ENCODE assay signal across 12 mouse cellular contexts in the genomic region with DNA sequence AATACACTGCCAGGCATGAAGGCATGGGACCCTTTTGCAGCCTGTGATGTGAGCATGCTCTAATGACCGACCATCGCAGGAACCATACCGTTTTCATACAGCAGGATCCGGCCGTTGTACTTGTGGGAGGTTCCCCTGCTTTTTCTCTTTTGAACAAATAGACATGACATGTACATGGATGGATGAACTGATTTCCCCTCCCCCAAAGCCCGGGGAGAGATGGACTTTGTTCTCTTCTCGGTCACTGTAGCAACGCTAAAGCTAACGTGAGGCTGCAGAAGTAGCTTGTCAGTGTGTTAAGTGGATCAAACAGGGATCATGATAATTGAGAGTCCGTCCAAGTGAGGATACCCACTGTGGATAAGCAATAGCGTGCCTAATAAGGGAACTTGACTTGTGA.
DNase-seq lines count a peak whose midpoint lies in the region; ATAC-seq and TF ChIP-seq lines count a peak whose summit lies in the region.
"Had no signal": no experiment of that assay in that cellular context is flagged by ENCODE, and none has a peak within 500 bp of the region (broad histone marks: within the 10 kb centered on the region; RNA-seq: fewer than 3 reads in every experiment).

No protein-coding gene starts in this region.

- no peak for TF ChIP-seq POLR2A in kidney, adult 2 months (IDR thresholded peaks at IDR 0.05; ENCODE audit: low read depth, low read length)

- H3K9ac ChIP-seq in kidney, embryonic 16.5 days (replicated peaks; ENCODE audit: low read length): no peak overlapping the region
- H3K9ac ChIP-seq in hindbrain, embryonic 12.5 days: no peak overlapping the region
- H3K9ac ChIP-seq in midbrain, embryonic 16.5 days (ENCODE audit: low read depth, low read length): no peak overlapping the region; the same call in 1 of the 2 replicates
- H3K9ac ChIP-seq in forebrain, embryonic 16.5 days (replicated peaks; ENCODE audit: low read depth, low read length): no peak overlapping the region
- H3K9ac ChIP-seq: forebrain, embryonic 15.5 days; lung, embryonic 15.5 days had no signal

- no peak for TF ChIP-seq CTCF in kidney, adult 2 months (conservative IDR thresholded peaks at IDR 0.05; ENCODE audit: insufficient read depth, insufficient read length, low read depth, low read length)
- no peak for TF ChIP-seq CTCF in gastrocnemius, adult 2 months (IDR thresholded peaks at IDR 0.05)

- no peaks in the 10 kb centered on the region for H3K27me3 ChIP-seq in kidney, adult 2 months (replicated peaks; ENCODE audit: control insufficient read depth, insufficient read depth, low read length)
- no peaks in the 10 kb centered on the region for H3K27me3 ChIP-seq in kidney, embryonic 16.5 days (ENCODE audit: insufficient read depth, low read length)
- no peaks in the 10 kb centered on the region for H3K27me3 ChIP-seq in hindbrain, embryonic 12.5 days
- no peaks in the 10 kb centered on the region for H3K27me3 ChIP-seq in midbrain, embryonic 16.5 days (ENCODE audit: control insufficient read depth, insufficient read depth, low read depth, low read length)
- H3K27me3 ChIP-seq in forebrain, embryonic 16.5 days (replicated peaks; ENCODE audit: control insufficient read depth, insufficient read depth, low read length): no peaks in the 10 kb centered on the region; the same call in 1 of the 2 replicates
- H3K27me3 ChIP-seq: lung, embryonic 15.5 days had no signal

- 59% methylated on average over 11 of the region's 11 CpGs for WGBS in kidney, adult 2 months
- WGBS in kidney, embryonic 16.5 days: 72% methylated on average over 11 of the region's 11 CpGs
- 31% methylated on average over 11 of the region's 11 CpGs for WGBS in hindbrain, embryonic 12.5 days
- WGBS in midbrain, embryonic 16.5 days: 28% methylated on average over 11 of the region's 11 CpGs
- 59% methylated on average over 11 of the region's 11 CpGs for WGBS in forebrain, embryonic 16.5 days

- H3K27ac ChIP-seq in kidney, adult 2 months (ENCODE audit: insufficient read depth, low read depth, low read length): peak overlapping the region; percentile 6; the same call in 1 of the 2 replicates
- no peak overlapping the region for H3K27ac ChIP-seq in kidney, embryonic 16.5 days (ENCODE audit: low read length)
- no peak overlapping the region for H3K27ac ChIP-seq in hindbrain, embryonic 12.5 days
- H3K27ac ChIP-seq in midbrain, embryonic 16.5 days (ENCODE audit: low read length): no peak overlapping the region
- no peak overlapping the region for H3K27ac ChIP-seq in gastrocnemius, adult 2 months
- no peak overlapping the region for H3K27ac ChIP-seq in forebrain, embryonic 16.5 days (ENCODE audit: low read length)
- H3K27ac ChIP-seq: forebrain, embryonic 15.5 days had no signal

- H3K9me3 ChIP-seq in kidney, embryonic 16.5 days (ENCODE audit: low read length): no peaks in the 10 kb centered on the region
- H3K9me3 ChIP-seq in hindbrain, embryonic 12.5 days (replicated peaks): no peaks in the 10 kb centered on the region
- no peaks in the 10 kb centered on the region for H3K9me3 ChIP-seq in midbrain, embryonic 16.5 days (replicated peaks; ENCODE audit: control insufficient read depth, low read length, poor library complexity, severe bottlenecking)
- no peaks in the 10 kb centered on the region for H3K9me3 ChIP-seq in forebrain, embryonic 16.5 days (ENCODE audit: control insufficient read depth, low read length)
- H3K9me3 ChIP-seq: forebrain, embryonic 15.5 days; lung, embryonic 15.5 days had no signal

- DNase-seq in kidney, adult 2 months: peak; percentile 83
- DNase-seq in kidney, adult 8-10 months: peak; percentile 65 to 75
- DNase-seq in gastrocnemius, adult 2 months: no peak
- no peak for DNase-seq in right cerebral cortex, postnatal 10 days (ENCODE audit: low spot score in 2 of 2)
- DNase-seq: heart, postnatal 10 days; thymus, postnatal 36 days had no signal

- peaks cover 24% of the 10 kb centered on the region for H3K4me1 ChIP-seq in kidney, adult 2 months (ENCODE audit: control insufficient read depth, insufficient read depth, low read length)
- peaks cover 24% of the 10 kb centered on the region for H3K4me1 ChIP-seq in kidney, embryonic 16.5 days (ENCODE audit: insufficient read depth, low read length)
- peaks cover 21% of the 10 kb centered on the region for H3K4me1 ChIP-seq in hindbrain, embryonic 12.5 days
- peaks cover 8% of the 10 kb centered on the region; the same call in 1 of the 2 replicates for H3K4me1 ChIP-seq in midbrain, embryonic 16.5 days (ENCODE audit: control insufficient read depth, insufficient read depth, low read length)
- peaks cover 18% of the 10 kb centered on the region for H3K4me1 ChIP-seq in forebrain, embryonic 16.5 days (replicated peaks; ENCODE audit: control insufficient read depth, insufficient read depth, low read length)

- no peak for ATAC-seq in kidney, embryonic 16.5 days (ENCODE audit: low FRiP score, low TSS enrichment)
- ATAC-seq in hindbrain, embryonic 12.5 days (ENCODE audit: low FRiP score): peak; percentile 19
- no peak for ATAC-seq in midbrain, embryonic 16.5 days
- no peak for ATAC-seq in forebrain, embryonic 16.5 days

- intact Hi-C loops in gastrocnemius, adult 2 months (cut with DNase I): loop anchor here (1.0 to 2.0 kb wide), 3 partner anchors 93 to 287 kb away; partner anchors contain the start of gene Myo10

- no peak overlapping the region for H3K4me2 ChIP-seq in kidney, embryonic 16.5 days (replicated peaks; ENCODE audit: low read depth, low read length)
- no peak overlapping the region for H3K4me2 ChIP-seq in hindbrain, embryonic 12.5 days (replicated peaks)
- peak overlapping the region; percentile 34 for H3K4me2 ChIP-seq in midbrain, embryonic 16.5 days (ENCODE audit: low read length)
- no peak overlapping the region for H3K4me2 ChIP-seq in forebrain, embryonic 16.5 days (ENCODE audit: low read length)
- H3K4me2 ChIP-seq: forebrain, embryonic 15.5 days; lung, embryonic 15.5 days had no signal

- no peaks in the 10 kb centered on the region for H3K36me3 ChIP-seq in kidney, adult 2 months (ENCODE audit: control insufficient read depth, insufficient read depth, low read length)
- H3K36me3 ChIP-seq in kidney, embryonic 16.5 days (ENCODE audit: insufficient read depth, low read length): peaks cover 12% of the 10 kb centered on the region; the same call in 1 of the 2 replicates
- H3K36me3 ChIP-seq in hindbrain, embryonic 12.5 days: no peaks in the 10 kb centered on the region
- no peaks in the 10 kb centered on the region for H3K36me3 ChIP-seq in midbrain, embryonic 16.5 days (ENCODE audit: control insufficient read depth, insufficient read depth, low read length)
- no peaks in the 10 kb centered on the region for H3K36me3 ChIP-seq in forebrain, embryonic 16.5 days (ENCODE audit: control insufficient read depth, insufficient read depth)
- H3K36me3 ChIP-seq: forebrain, embryonic 15.5 days had no signal

- H3K4me3 ChIP-seq in kidney, adult 2 months (ENCODE audit: insufficient read depth, low read depth, low read length): no peak overlapping the region
- no peak overlapping the region for H3K4me3 ChIP-seq in kidney, embryonic 16.5 days (ENCODE audit: low read length)
- H3K4me3 ChIP-seq in hindbrain, embryonic 12.5 days: no peak overlapping the region
- no peak overlapping the region for H3K4me3 ChIP-seq in midbrain, embryonic 16.5 days (ENCODE audit: low read depth, low read length)
- H3K4me3 ChIP-seq in gastrocnemius, adult 2 months: no peak overlapping the region
- H3K4me3 ChIP-seq in forebrain, embryonic 16.5 days (replicated peaks; ENCODE audit: low read length): no peak overlapping the region
- H3K4me3 ChIP-seq: forebrain, embryonic 15.5 days; lung, embryonic 15.5 days had no signal

Comparison
In these comparisons a context has a peak if more than half of its experiments do, and no peak if none do; other contexts are left out.
1. DNase-seq: peak in kidney, adult 2 months (single experiment) and kidney, adult 8-10 months (2 of 2); none in gastrocnemius, adult 2 months (single experiment) and right cerebral cortex, postnatal 10 days (0 of 2).